Mouse (Mus musculus) CH12.LX (cell line): ENCODE measurements at regions not wholly inside any gene's neighbourhood (a gene's known extent, or its start where the extent isn't known, plus 50 kb on each side); places are given as distances from the start of the nearest gene placed in this dataset.

Experiments used
- DNase-seq: peaks from one replicate; pipeline ENCODE4 v3.0.0-alpha.2; 2013; ENCODE audit errors: extremely low read depth
- H3K27ac ChIP-seq: 2 replicates; pipeline ENCODE4 v1.5.1; 2012; ENCODE audit warnings: low read depth, mild to moderate bottlenecking, control low read depth, moderate library complexity; ENCODE audit not compliant: insufficient read depth
- H3K27me3 ChIP-seq: replicated peaks from 2 replicates; pipeline ENCODE3; 2012; ENCODE audit warnings: inconsistent platforms
- H3K36me3 ChIP-seq, 2 experiments: replicated peaks in 1 of 2; 2 replicates each; pipeline versions ENCODE3 to v1.6.1; 2012; ENCODE audit warnings: inconsistent platforms in 1 of 2, low read length in 1 of 2, mild to moderate bottlenecking in 1 of 2, mixed read lengths in 1 of 2, moderate library complexity in 1 of 2; ENCODE audit not compliant: control insufficient read depth in 1 of 2, insufficient read depth in 1 of 2
- H3K4me1 ChIP-seq, 2 experiments: 2 replicates each; pipeline ENCODE4 v1.6.1; 2012; ENCODE audit warnings: inconsistent platforms in 1 of 2, moderate library complexity in 1 of 2; ENCODE audit not compliant: insufficient read depth in 2 of 2, control insufficient read depth in 1 of 2
- H3K4me2 ChIP-seq: 2 replicates; pipeline ENCODE4 v1.6.1; 2012; ENCODE audit warnings: low read depth, mild to moderate bottlenecking, control low read depth; ENCODE audit not compliant: poor library complexity, insufficient read depth, severe bottlenecking
- H3K4me3 ChIP-seq, 3 experiments: fragments of 150-350 bp in 1 of 3; sonication (generic) in 1 of 3; replicated peaks in 1 of 3; 2 replicates each; pipeline versions ENCODE3 to v1.5.1; 2011 to 2012; ENCODE audit warnings: low read depth in 2 of 3, low read length in 2 of 3, mild to moderate bottlenecking in 2 of 3, moderate library complexity in 2 of 3, control low read depth in 1 of 3, improper control_type of control experiment in 1 of 3, inconsistent platforms in 1 of 3, mixed read lengths in 1 of 3; ENCODE audit not compliant: poor library complexity in 1 of 3
- H3K79me2 ChIP-seq: replicated peaks from 2 replicates; pipeline ENCODE4 v1.6.1; 2012; ENCODE audit warnings: mild to moderate bottlenecking, moderate library complexity; ENCODE audit not compliant: control insufficient read depth, poor library complexity, insufficient read depth, severe bottlenecking; ENCODE audit errors: extremely low read depth
- H3K9ac ChIP-seq: 2 replicates; pipeline ENCODE4 v1.6.1; 2012; ENCODE audit warnings: low read depth, mild to moderate bottlenecking, control low read depth, moderate library complexity; ENCODE audit not compliant: insufficient read depth
- H3K9me3 ChIP-seq: replicated peaks from 2 replicates; pipeline ENCODE3; 2012; ENCODE audit warnings: low read length, inconsistent platforms, mixed read lengths
- BHLHE40 ChIP-seq: IDR thresholded peaks from 2 replicates; pipeline ENCODE4 v1.6.1; 2011; ENCODE audit warnings: mild to moderate bottlenecking, low read depth, low read length, improper control_type of control experiment
- CHD1 ChIP-seq: IDR thresholded peaks from 2 replicates; pipeline ENCODE4 v1.6.1; 2012; ENCODE audit warnings: low read depth, low read length, improper control_type of control experiment, inconsistent platforms
- CHD2 ChIP-seq: IDR thresholded peaks from 2 replicates; pipeline ENCODE4 v1.6.1; 2011; ENCODE audit warnings: low read length, improper control_type of control experiment
- CTCF ChIP-seq, 2 experiments: IDR thresholded peaks in 1 of 2; conservative IDR thresholded peaks in 1 of 2; 2 replicates each; pipeline ENCODE4 v1.5.1; 2011 to 2012; ENCODE audit warnings: low read depth in 2 of 2, low read length in 2 of 2, improper control_type of control experiment in 1 of 2, inconsistent platforms in 1 of 2, mild to moderate bottlenecking in 1 of 2, moderate library complexity in 1 of 2
- HCFC1 ChIP-seq: IDR thresholded peaks from 2 replicates; pipeline ENCODE4 v1.6.1; 2012; ENCODE audit warnings: low read depth, mild to moderate bottlenecking, inconsistent platforms, low read length, improper control_type of control experiment
- JUN ChIP-seq: IDR thresholded peaks from 2 replicates; pipeline ENCODE4 v1.6.1; 2011; ENCODE audit warnings: low read depth, mild to moderate bottlenecking, low read length, improper control_type of control experiment, moderate library complexity; ENCODE audit not compliant: insufficient read depth
- MAX ChIP-seq: IDR thresholded peaks from 2 replicates; pipeline ENCODE4 v1.6.1; 2011; ENCODE audit warnings: low read length, improper control_type of control experiment
- MAZ ChIP-seq: IDR thresholded peaks from 2 replicates; pipeline ENCODE4 v1.6.1; 2012; ENCODE audit warnings: low read depth, mild to moderate bottlenecking, inconsistent platforms, low read length, improper control_type of control experiment, moderate library complexity
- MXI1 ChIP-seq: IDR thresholded peaks from 2 replicates; pipeline ENCODE4 v1.6.1; 2011; ENCODE audit warnings: mild to moderate bottlenecking, low read depth, low read length, improper control_type of control experiment
- MYC ChIP-seq: IDR thresholded peaks from 2 replicates; pipeline ENCODE4 v1.6.1; 2011; ENCODE audit warnings: low read depth, mild to moderate bottlenecking, improper control_type of control experiment, low read length
- PAX5 ChIP-seq: IDR thresholded peaks from 2 replicates; pipeline ENCODE4 v1.6.1; 2012; ENCODE audit warnings: low read length, inconsistent platforms, mixed read lengths
- POLR2A ChIP-seq: IDR thresholded peaks from 2 replicates; pipeline ENCODE4 v1.6.1; 2011; ENCODE audit warnings: low read depth, mild to moderate bottlenecking, improper control_type of control experiment, low read length
- RCOR1 ChIP-seq: conservative IDR thresholded peaks from 2 replicates; pipeline ENCODE4 v1.6.1; 2012; ENCODE audit warnings: low read depth, mild to moderate bottlenecking, inconsistent platforms, low read length, improper control_type of control experiment
- SIN3A ChIP-seq: IDR thresholded peaks from 2 replicates; pipeline ENCODE4 v1.6.1; 2012; ENCODE audit warnings: low read length, improper control_type of control experiment, inconsistent platforms
- SMC3 ChIP-seq: IDR thresholded peaks from 2 replicates; pipeline ENCODE4 v1.6.1; 2011; ENCODE audit warnings: low read depth, low read length, improper control_type of control experiment
- TBP ChIP-seq: conservative IDR thresholded peaks from 2 replicates; pipeline ENCODE4 v1.6.1; 2011; ENCODE audit warnings: low read depth, low read length, improper control_type of control experiment
- TCF12 ChIP-seq: IDR thresholded peaks from 2 replicates; pipeline ENCODE4 v1.6.1; 2014; ENCODE audit warnings: low read depth, mild to moderate bottlenecking, inconsistent platforms, low read length, improper control_type of control experiment
- UBTF ChIP-seq: IDR thresholded peaks from 2 replicates; pipeline ENCODE4 v1.6.1; 2012; ENCODE audit warnings: low read depth, mild to moderate bottlenecking, inconsistent platforms, low read length, improper control_type of control experiment, moderate library complexity
- ZNF384 ChIP-seq: IDR thresholded peaks from 2 replicates; pipeline ENCODE4 v1.6.1; 2012; ENCODE audit warnings: low read depth, low read length, improper control_type of control experiment, inconsistent platforms
- dilution Hi-C: fragments of 300-500 bp; cut with MboI; formaldehyde crosslinking; loops from 2 replicates; pipeline ENCODE4 v1.14.3; 2020; ENCODE audit warnings: low sequenced_read_pairs; ENCODE audit not compliant: extremely low pct_unique_long_range_greater_than_20kb, extremely low pct_ligation_motif_present
- in situ Hi-C: fragments of 300-500 bp; cut with MboI; formaldehyde crosslinking; loops from 3 replicates; pipeline ENCODE4 v1.14.3; 2019; ENCODE audit warnings: low sequenced_read_pairs, low pct_ligation_motif_present, low pct_unique_long_range_greater_than_20kb, mixed read lengths

GRCm38 (mm10) chr12:71440863-71441262 lies 131.2 kb downstream of the Dact1 start:
- Histone ChIP-seq H3K36me3 (no peaks in the 10 kb centered on the region), H3K27ac (no peak overlapping the region), H3K27me3 (no peaks in the 10 kb centered on the region), H3K4me1 (peaks cover 7 to 17% of the 10 kb centered on the region in 2 experiments; a peak in 3 of 4 replicates), H3K4me2 (no peak overlapping the region), H3K9ac (no peak overlapping the region), H3K4me3 (no peak overlapping the region), H3K79me2 (no peaks in the 10 kb centered on the region), H3K9me3 (no peaks in the 10 kb centered on the region)
- in situ Hi-C loops = no loop called here
- dilution Hi-C loops = no loop called here
- no peak for TF ChIP-seq CHD2
- TF ChIP-seq BHLHE40 = 0 out of 2 replicates have a peak, but pooled peaks have one; percentile 8
- no peak for DNase-seq

- Histone ChIP-seq H3K9me3 (no peaks in the 10 kb centered on the region), H3K36me3 (no peaks in the 10 kb centered on the region), H3K79me2 (no peaks in the 10 kb centered on the region), H3K27me3 (no peaks in the 10 kb centered on the region), H3K4me3 (no peak overlapping the region), H3K9ac (no peak overlapping the region), H3K27ac (no peak overlapping the region), H3K4me1 (peaks cover 7 to 17% of the 10 kb centered on the region in 2 experiments; a peak in 3 of 4 replicates), H3K4me2 (no peak overlapping the region)
- TF ChIP-seq TBP (no peak), ZNF384 (no peak), TCF12 (no peak), POLR2A (no peak), MAX (no peak), HCFC1 (no peak), SIN3A (no peak), PAX5 (no peak), MXI1 (no peak), MYC (no peak), MAZ (no peak), CTCF (conservative IDR thresholded peaks at IDR 0.05 in 1 of 2, IDR thresholded peaks at IDR 0.05 in 1 of 2; ENCODE audit: low read depth in 2 of 2, low read length in 2 of 2) (no peak), UBTF (no peak), JUN (no peak), SMC3 (no peak), RCOR1 (no peak), CHD1 (no peak)
- no peak for DNase-seq
- in situ Hi-C loops (no loop called here), dilution Hi-C loops (no loop called here)
These were observed 131.6 kb downstream of the Dact1 start for GRCm38 (mm10) chr12:71441272-71441671.
